Mouse (Mus musculus) cortical plate, adult 2 months (tissue): Measurements from ENCODE around the gene Map3k10.

Source experiments
- CTCF ChIP-seq: fragments of 200-500 bp; IDR thresholded peaks from 2 replicates; pipeline ENCODE4 v1.5.1; 2011; ENCODE audit warnings: mild to moderate bottlenecking, control low read depth, low read length; ENCODE audit not compliant: insufficient read depth; ENCODE audit errors: extremely low read depth
- POLR2A ChIP-seq: fragments of 200-500 bp; IDR thresholded peaks from 2 replicates; pipeline ENCODE4 v1.6.1; 2011; ENCODE audit warnings: mild to moderate bottlenecking, low read length, control low read depth; ENCODE audit not compliant: insufficient read depth; ENCODE audit errors: extremely low read depth

GRCm38 (mm10) chr7:27647281-27648002 is 27.0 kb downstream of the Map3k10 start:
- TF ChIP-seq CTCF (no peak), POLR2A (no peak)
